Mouse (Mus musculus) Muller cell, postnatal 12 days (primary cell): Measurements from ENCODE around the gene Cenpc1.

Experiments
- DNase-seq: peaks from one replicate; pipeline ENCODE4 v3.0.0-alpha.2; 2015; ENCODE audit errors: inconsistent ontology term

Cenpc1 gene

GRCm38 (mm10) chr5:85996545-85997510 is 68.6 kb downstream of the Cenpc1 start:
- DNase-seq, result no peak

- no peak for DNase-seq
These were observed 70.8 kb downstream of the Cenpc1 start for GRCm38 (mm10) chr5:85994551-85994950.

GRCm38 (mm10) chr5:85992805-85993721 is 72.3 kb downstream of the Cenpc1 start:
- DNase-seq, result no peak

- DNase-seq, result no peak
These were observed 73.3 kb downstream of the Cenpc1 start for GRCm38 (mm10) chr5:85992055-85992454.

GRCm38 (mm10) chr5:85987516-85987863 is 77.9 kb downstream of the Cenpc1 start:
- DNase-seq, result no peak

GRCm38 (mm10) chr5:85986734-85987515 is 78.5 kb downstream of the Cenpc1 start:
- no peak for DNase-seq

GRCm38 (mm10) chr5:85977646-85978426 is 87.5 kb downstream of the Cenpc1 start:
- no peak for DNase-seq

- DNase-seq, result no peak
These were observed 102.6 kb downstream of the Cenpc1 start for GRCm38 (mm10) chr5:85962791-85963190.
